Mouse (Mus musculus): ENCODE measurements around the gene Fas.

Gene Fas

GRCm38 (mm10) chr19:34353291-34353805 lies 62.9 kb downstream of the Fas start:
- DNase-seq (ENCODE audit: low read depth, low spot score) = no peak

GRCm38 (mm10) chr19:34362639-34363038 lies 72.2 kb downstream of the Fas start:
- no peak for DNase-seq (ENCODE audit: low read depth, low spot score)

- no peak for DNase-seq (ENCODE audit: low read depth, low spot score)
These were observed 79.1 kb downstream of the Fas start for GRCm38 (mm10) chr19:34369551-34369950.

GRCm38 (mm10) chr19:34370397-34370796 lies 79.9 kb downstream of the Fas start:
- no peak for DNase-seq (ENCODE audit: low read depth, low spot score)

Data from ZHBTc4 (cell line).